Mouse (Mus musculus) layer of hippocampus, postnatal 14 days (tissue): ENCODE measurements around the gene Crtc3. TPM values are rescaled to one million over a fixed set of nuclear protein-coding genes. Genes with fewer than 3 reads are reported as not detected.

Source experiments
- DNase-seq, 2 experiments: peaks; one replicate each; pipeline ENCODE4 v3.0.0; 2021 to 2022; ENCODE audit warnings: low spot score in 2 of 2, mixed read lengths in 1 of 2
- total RNA-seq, 2 experiments: library from RNA; stranded (reverse); gene quantifications; 2 replicates each; pipeline ENCODE4 v1.2.3; 2021

The Crtc3 gene
- total RNA-seq, 2 experiments from 2014 or later = 20.9 to 21.7 TPM

- DNase-seq = no peak
These were observed 127.4 kb downstream of the Crtc3 start for GRCm38 (mm10) chr7:80561271-80561670.

GRCm38 (mm10) chr7:80558572-80558971 is 130.1 kb downstream of the Crtc3 start:
- no peak for DNase-seq

DNA sequence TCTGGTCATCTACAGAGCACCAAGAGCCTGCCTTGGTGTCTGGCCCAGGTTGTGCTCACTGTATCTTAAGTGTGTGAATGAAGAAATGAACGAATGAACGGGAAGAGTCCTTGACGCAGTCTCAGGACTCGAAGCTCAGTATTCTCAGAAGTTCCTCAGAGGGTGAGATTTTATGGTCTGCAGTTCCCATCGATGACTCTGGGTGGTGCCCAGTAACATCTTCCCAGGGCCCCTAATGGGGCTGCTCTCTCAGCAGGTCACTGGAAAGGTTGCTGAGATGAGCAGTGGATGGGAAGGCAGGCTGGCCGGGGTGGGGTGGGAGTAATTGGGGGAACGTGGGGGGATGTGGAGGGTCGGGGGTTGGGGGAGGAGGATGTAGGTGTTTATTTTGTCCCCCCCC is 130.6 kb downstream of the Crtc3 start:
- DNase-seq = no peak

- DNase-seq = no peak
These were observed 131.5 kb downstream of the Crtc3 start for GRCm38 (mm10) chr7:80557161-80557560.

GRCm38 (mm10) chr7:80556166-80556565 is 132.5 kb downstream of the Crtc3 start:
- no peak for DNase-seq

DNA sequence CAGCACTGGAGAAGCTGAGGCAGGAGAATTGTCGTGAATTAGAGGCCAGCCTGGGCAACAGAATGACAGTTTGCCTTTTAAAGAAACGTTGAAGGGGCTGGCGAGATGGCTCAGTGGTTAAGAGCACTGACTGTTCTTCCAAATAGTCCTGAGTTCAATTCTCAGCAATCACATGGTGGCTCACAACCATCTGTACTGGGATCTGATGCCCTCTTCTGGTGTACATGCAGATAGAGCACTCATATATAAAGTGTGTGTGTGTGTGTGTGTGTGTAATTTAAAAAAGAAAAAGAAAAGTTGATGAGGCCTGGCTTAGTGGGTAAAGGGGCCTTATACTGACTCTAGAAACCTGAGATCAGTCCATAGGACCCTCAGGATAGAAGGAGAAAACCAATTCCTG is 133.5 kb downstream of the Crtc3 start:
- DNase-seq = no peak

DNA sequence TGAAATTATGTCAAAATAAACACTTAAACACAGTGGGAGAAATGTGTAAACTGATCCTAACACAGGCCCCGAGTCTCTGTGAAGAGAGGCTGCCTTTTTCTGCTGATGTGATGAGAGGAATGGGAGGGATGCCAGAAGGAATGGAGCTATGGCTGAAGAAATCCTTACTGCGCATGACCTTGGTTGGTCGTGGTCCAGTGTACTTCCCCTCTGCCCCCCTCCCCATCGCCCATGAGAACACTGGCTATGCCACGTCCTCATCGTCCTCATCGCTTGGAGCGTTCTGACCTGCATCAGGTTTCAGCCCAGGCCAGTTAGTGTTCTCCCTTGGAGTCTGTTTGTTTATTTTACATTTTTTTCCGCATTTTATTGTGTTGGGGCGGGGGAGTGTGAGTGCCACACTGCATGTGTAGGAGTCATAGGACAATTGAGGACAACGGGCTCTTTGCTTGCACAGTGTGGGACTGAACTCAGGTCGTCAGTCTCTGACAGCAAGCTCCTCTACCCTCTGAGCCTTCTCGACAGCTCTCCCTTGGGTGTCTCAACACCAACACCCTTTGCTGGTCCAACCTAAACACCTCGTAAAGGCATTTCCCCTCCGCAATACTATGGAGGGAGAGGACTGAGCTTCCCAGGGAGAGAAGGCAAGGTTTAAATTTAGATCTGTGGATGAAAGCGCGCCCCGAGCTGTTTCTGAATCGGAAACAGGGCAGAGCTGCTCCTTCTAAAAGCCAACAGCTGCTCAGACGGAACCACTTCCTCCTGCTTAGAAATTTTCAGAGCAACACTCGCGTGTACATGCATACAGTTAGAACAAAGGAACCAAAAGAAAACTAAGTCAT is 134.3 kb downstream of the Crtc3 start:
- peak in 1 of 2 experiments; percentile 37 for DNase-seq

DNA sequence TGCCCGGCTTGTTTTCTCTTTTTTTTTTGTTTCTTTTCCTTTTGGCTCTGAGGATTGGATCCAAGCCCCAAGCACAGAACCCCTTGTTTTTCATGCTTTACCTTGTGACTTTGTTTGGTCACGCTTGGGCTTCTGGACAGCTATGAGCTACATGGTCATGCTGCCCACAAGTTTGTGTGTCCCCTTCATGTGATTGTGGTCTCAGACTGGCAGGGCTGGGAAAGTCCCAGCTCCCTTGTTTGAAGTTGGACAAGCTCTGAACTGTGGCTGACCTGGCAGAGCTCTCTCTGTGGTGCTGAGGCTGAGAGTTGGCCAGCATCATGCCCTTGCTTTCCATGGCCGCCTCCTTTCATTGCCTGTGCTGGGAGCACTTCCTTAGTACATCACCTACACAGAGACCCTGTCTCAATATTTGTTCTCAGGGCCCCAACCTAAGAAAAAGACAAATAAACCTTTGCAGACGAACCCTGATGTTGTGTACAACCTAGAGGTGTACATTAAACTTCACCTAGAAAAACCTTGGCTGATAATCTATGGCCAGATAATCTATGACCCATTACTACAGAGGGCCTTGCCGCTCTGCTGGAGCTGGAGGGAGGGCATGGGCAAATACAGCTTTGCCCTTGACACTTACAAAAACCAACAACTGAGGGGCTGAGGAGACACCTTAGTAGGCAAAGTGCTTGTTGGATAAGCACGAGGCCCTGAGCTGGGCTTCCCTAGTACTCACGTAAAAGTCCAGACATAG is 140.0 kb downstream of the Crtc3 start:
- no peak for DNase-seq

GRCm38 (mm10) chr7:80542139-80542831 is 146.4 kb downstream of the Crtc3 start:
- DNase-seq = no peak

DNA sequence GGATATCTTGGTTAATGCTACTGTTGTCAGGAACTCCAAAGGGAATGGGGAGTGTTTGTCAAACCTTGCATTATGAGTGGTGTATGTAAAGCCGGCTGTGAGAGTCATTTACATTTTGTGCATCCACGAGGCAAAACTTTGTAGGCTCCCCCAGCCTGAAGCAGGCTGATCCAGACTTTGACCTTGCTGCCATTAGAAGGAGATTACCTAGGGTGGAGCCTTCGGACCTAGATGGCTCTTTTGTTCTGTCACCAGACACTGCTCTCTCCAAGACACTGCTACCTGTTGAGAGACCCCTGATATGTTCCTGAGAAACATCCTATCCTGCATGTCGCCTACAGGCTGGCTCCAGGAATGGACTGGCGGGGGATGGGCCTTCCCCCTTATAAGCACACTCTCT is 149.1 kb downstream of the Crtc3 start:
- no peak for DNase-seq

Other genes with a start within 250 kb of the Crtc3 start
- 1 to 10 TPM; 4.6 to 6.3 TPM for gene Blm, start 153.8 kb downstream of the Crtc3 start, total RNA-seq
- gene Iqgap1, start 137.1 kb upstream of the Crtc3 start, total RNA-seq = 10 to 100 TPM; 26.3 TPM
- gene Zscan2, start 172.0 kb upstream of the Crtc3 start, total RNA-seq = 10 to 100 TPM; 12.2 to 13.0 TPM
- gene Wdr73, start 212.4 kb upstream of the Crtc3 start, total RNA-seq = 10 to 100 TPM; 24.6 to 30.3 TPM
- gene Nmb, start 216.2 kb upstream of the Crtc3 start, total RNA-seq = 10 to 100 TPM in 1 of 2 experiments, 1 to 10 TPM in 1; 9.6 to 11.8 TPM